Mouse (Mus musculus): Measurements from ENCODE around the gene Slc36a1. TPM values are rescaled to one million over a fixed set of nuclear protein-coding genes. Genes with fewer than 3 reads are reported as not detected.

Gene Slc36a1
- polyA plus RNA-seq, 1 experiment from 2014 or later: 4.3 TPM

DNA sequence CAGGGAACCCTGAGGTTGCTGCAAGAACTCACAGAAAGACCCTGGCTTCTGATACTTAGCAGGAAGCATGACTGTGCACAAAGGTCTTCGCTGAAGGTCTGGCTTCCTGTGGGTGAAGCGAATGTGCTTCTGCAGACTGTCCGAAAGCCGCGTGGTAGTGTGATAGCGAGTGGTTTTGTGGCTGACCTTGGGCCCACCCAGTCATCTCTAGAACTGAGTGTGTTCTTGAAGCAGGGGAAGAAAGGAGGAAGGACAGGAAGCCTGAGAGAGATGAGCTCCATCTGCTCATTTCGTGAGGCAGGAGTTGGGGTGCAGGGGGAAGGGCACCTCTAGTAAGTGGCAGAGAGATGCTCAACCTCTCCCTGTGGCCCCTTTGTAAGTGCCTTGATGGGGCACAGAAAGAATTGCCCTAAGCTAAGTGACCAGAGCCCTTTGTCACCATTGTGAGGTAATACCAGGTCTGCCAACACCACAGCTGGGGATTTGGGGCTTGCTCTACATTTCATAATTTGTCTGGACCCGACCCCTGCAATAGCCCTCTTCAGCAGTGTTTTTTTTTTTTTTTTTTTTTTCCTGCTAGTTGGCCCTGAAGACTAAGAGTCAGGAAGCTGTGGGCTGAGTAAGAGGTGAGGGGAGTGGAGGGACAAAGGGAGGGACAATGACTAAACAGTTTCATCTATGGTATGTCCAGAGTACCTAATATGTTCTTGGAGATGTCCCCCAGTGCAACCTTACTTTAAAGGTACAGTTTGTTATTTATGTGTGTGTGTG lies 6.2 kb upstream of the Slc36a1 start:
- Histone ChIP-seq H3K27ac (ENCODE audit: low read depth, low read length) (no peak overlapping the region), H3K36me3 (ENCODE audit: control insufficient read depth, insufficient read depth) (no peaks in the 10 kb centered on the region), H3K9ac (ENCODE audit: low read depth, low read length) (no peak overlapping the region), H3K4me3 (ENCODE audit: low read depth, low read length) (no peak overlapping the region), H3K27me3 (replicated peaks; ENCODE audit: control insufficient read depth, insufficient read depth, low read length) (no peaks in the 10 kb centered on the region), H3K4me2 (replicated peaks; ENCODE audit: low read depth) (no peak overlapping the region), H3K4me1 (replicated peaks; ENCODE audit: control insufficient read depth, insufficient read depth, low read length) (no peaks in the 10 kb centered on the region), H3K9me3 (ENCODE audit: control insufficient read depth) (no peaks in the 10 kb centered on the region)
- no peak for TF ChIP-seq CTCF (IDR thresholded peaks at IDR 0.05; ENCODE audit: low read depth)
- no peak for ATAC-seq
- WGBS: 68% methylated on average over 8 of the region's 8 CpGs

DNA sequence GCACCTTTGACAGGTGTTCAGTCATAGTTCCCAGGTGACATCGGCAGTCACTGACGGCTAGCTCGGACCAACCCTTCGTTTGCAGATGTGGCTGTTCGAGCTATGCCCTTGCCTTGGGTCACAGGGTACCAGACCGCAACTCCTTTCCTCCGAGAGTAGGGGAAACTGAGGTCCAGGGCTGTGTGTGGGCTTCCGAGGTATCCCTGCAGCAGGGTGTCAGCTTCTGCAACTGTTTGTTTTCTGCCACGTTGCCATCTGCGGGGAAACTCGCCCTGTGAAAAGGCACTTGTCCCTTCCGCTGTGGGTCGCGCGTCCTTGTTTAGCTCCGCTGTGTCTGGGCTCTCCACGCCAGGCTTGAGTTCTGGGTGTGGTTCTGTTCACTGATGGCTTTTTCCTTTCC lies 452 bp downstream of the Slc36a1 start:
- peak overlapping the region; percentile 91 for H3K4me2 ChIP-seq (replicated peaks; ENCODE audit: low read depth)
- peak overlapping the region; percentile 72 for H3K4me3 ChIP-seq (ENCODE audit: low read depth, low read length)
- no peaks in the 10 kb centered on the region for H3K36me3 ChIP-seq (ENCODE audit: control insufficient read depth, insufficient read depth)
- H3K4me1 ChIP-seq (replicated peaks; ENCODE audit: control insufficient read depth, insufficient read depth, low read length): 0 out of 2 replicates have a peak, but pooled peaks cover 3% of the 10 kb centered on the region
- H3K9ac ChIP-seq (ENCODE audit: low read depth, low read length): peak overlapping the region; percentile 62
- 1% methylated on average over 17 of the region's 17 CpGs for WGBS
- ATAC-seq: peak; percentile 35
- H3K9me3 ChIP-seq (ENCODE audit: control insufficient read depth): no peaks in the 10 kb centered on the region
- no peak for TF ChIP-seq CTCF (IDR thresholded peaks at IDR 0.05; ENCODE audit: low read depth)
- H3K27me3 ChIP-seq (replicated peaks; ENCODE audit: control insufficient read depth, insufficient read depth, low read length): no peaks in the 10 kb centered on the region
- no peak overlapping the region for H3K27ac ChIP-seq (ENCODE audit: low read depth, low read length)

DNA sequence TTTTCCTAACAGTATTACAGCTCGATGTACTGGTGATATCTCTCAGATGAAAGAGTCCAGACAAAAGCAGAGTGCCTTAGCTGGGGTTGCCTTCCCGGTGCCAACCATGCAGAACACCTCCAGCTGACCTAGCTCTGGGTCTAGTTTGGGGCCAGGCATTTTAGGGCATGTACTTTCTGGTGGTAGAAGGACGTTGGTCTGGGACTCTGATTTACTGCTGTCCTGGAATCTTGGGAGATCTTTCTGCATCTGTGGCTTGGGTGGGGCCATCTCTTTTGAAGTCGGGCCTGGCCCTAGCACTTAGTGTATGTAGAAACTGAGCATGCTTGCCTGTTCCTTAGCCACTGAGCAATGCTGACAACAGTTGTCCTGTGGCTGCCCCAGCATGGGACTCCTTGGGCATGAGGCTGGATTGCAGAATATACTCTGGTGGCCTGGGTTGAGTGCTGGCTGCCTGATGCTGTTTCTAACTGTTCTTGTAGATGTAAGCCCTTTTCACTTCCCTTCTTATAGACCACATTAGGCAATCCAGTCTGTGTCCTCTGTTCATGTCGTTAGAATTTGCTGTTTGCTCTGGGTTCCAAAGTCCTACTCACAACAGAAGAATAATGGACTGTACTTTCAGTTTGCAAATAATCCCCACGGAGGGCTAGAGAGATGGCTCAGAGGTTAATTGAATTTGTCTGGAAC lies 4.0 kb downstream of the Slc36a1 start:
- Histone ChIP-seq H3K27me3 (replicated peaks; ENCODE audit: control insufficient read depth, insufficient read depth, low read length) (no peaks in the 10 kb centered on the region), H3K4me2 (replicated peaks; ENCODE audit: low read depth) (peak overlapping the region; percentile 40; the same call in 1 of the 2 replicates), H3K36me3 (ENCODE audit: control insufficient read depth, insufficient read depth) (no peaks in the 10 kb centered on the region; the same call in 1 of the 2 replicates), H3K27ac (ENCODE audit: low read depth, low read length) (peak overlapping the region; percentile 22), H3K9me3 (ENCODE audit: control insufficient read depth) (no peaks in the 10 kb centered on the region), H3K4me3 (ENCODE audit: low read depth, low read length) (no peak overlapping the region), H3K9ac (ENCODE audit: low read depth, low read length) (no peak overlapping the region), H3K4me1 (replicated peaks; ENCODE audit: control insufficient read depth, insufficient read depth, low read length) (0 out of 2 replicates have a peak, but pooled peaks cover 6% of the 10 kb centered on the region)
- TF ChIP-seq CTCF (IDR thresholded peaks at IDR 0.05; ENCODE audit: low read depth): no peak
- 29% methylated on average over 6 of the region's 6 CpGs for WGBS
- ATAC-seq: peak; percentile 45

DNA sequence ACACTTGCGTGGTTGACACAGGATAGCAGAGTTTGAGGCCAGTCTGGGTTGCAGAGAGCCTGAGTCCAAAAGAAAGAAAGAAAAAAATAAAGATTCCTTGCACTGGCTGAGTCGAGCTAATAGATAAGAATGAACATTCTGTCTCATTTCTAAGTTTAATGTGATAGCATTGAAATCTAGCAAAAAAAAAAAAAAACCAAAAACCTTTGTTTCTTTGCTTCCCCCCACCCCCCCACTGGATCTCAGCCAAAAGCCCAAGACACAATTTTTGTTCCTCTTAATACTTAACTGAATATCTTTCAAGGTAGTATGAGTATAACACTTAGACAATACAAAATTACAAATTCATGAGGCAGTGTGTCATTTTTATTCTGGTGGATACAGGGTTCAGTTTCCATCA lies 4.9 kb downstream of the Slc36a1 start:
- no peaks in the 10 kb centered on the region; the same call in 1 of the 2 replicates for H3K36me3 ChIP-seq (ENCODE audit: control insufficient read depth, insufficient read depth)
- no peak overlapping the region for H3K9ac ChIP-seq (ENCODE audit: low read depth, low read length)
- no peaks in the 10 kb centered on the region for H3K27me3 ChIP-seq (replicated peaks; ENCODE audit: control insufficient read depth, insufficient read depth, low read length)
- no peak for ATAC-seq
- H3K9me3 ChIP-seq (ENCODE audit: control insufficient read depth): no peaks in the 10 kb centered on the region
- H3K4me3 ChIP-seq (ENCODE audit: low read depth, low read length): no peak overlapping the region
- no peak overlapping the region for H3K27ac ChIP-seq (ENCODE audit: low read depth, low read length)
- H3K4me2 ChIP-seq (replicated peaks; ENCODE audit: low read depth): no peak overlapping the region
- 43% methylated on average over 2 of the region's 2 CpGs for WGBS
- 0 out of 2 replicates have a peak, but pooled peaks cover 7% of the 10 kb centered on the region for H3K4me1 ChIP-seq (replicated peaks; ENCODE audit: control insufficient read depth, insufficient read depth, low read length)
- no peak for TF ChIP-seq CTCF (IDR thresholded peaks at IDR 0.05; ENCODE audit: low read depth)

DNA sequence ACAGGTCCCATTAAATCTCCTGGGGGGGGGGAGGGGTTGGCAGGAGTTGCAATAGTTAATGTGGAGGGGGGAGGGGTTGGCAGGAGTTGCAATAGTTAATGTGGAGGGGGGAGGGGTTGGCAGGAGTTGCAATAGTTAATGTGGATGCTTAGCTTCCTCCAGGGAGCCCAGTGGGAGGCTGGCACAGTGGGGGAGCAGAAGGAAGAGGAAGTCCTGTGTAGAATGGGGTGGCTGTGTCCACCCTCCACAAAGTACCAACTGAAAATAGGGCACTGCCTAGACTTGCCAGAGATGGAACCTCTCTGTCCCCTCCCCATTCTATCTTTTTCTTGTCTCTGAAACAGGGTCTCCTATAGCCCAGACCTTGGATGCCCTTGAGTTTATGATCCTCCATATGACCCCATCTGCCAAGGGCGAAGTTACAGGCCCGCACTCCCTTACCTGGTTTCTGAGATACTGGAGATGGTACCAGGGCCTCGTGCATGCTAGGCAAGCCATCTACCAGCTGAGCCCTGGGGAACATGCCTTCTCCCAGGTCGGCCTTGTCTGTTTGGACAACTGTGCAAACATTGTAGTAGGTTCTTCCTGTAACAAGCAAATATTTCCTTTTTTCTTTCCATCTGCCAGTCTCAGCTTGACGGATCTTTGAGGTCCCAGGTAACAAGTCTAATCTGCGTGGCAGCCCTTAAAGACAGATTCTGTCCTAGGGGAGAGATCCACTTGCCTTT lies 5.6 kb downstream of the Slc36a1 start:
- Histone ChIP-seq H3K4me2 (replicated peaks; ENCODE audit: low read depth) (no peak overlapping the region), H3K36me3 (ENCODE audit: control insufficient read depth, insufficient read depth) (no peaks in the 10 kb centered on the region; the same call in 1 of the 2 replicates), H3K27ac (ENCODE audit: low read depth, low read length) (no peak overlapping the region), H3K27me3 (replicated peaks; ENCODE audit: control insufficient read depth, insufficient read depth, low read length) (no peaks in the 10 kb centered on the region), H3K4me1 (replicated peaks; ENCODE audit: control insufficient read depth, insufficient read depth, low read length) (0 out of 2 replicates have a peak, but pooled peaks cover 8% of the 10 kb centered on the region), H3K9me3 (ENCODE audit: control insufficient read depth) (no peaks in the 10 kb centered on the region), H3K4me3 (ENCODE audit: low read depth, low read length) (no peak overlapping the region), H3K9ac (ENCODE audit: low read depth, low read length) (no peak overlapping the region)
- no peak for ATAC-seq
- WGBS: 49% methylated on average over 6 of the region's 6 CpGs
- no peak for TF ChIP-seq CTCF (IDR thresholded peaks at IDR 0.05; ENCODE audit: low read depth)

DNA sequence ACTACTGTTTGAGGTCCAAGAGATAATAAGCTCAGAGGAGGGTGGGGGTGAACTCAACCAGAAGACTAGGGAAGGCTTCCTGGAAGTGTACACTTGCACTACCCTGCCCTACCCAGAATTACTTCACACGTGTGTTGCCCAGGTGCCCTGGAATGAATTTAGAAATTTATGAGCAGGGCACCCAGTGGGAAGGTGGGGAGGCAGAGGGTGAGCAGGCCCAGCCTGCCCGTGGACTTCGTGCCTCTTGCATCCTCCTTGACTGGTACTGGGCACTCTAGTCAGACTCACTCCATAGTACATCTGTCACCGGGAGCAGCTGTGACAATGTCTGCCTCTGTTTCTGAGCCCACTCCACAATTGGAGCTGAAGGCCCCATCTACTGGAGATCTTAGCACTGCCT lies 9.4 kb downstream of the Slc36a1 start:
- WGBS: 76% methylated on average over 4 of the region's 4 CpGs
- Histone ChIP-seq H3K9me3 (ENCODE audit: control insufficient read depth) (no peaks in the 10 kb centered on the region), H3K9ac (ENCODE audit: low read depth, low read length) (no peak overlapping the region), H3K4me2 (replicated peaks; ENCODE audit: low read depth) (no peak overlapping the region), H3K27me3 (replicated peaks; ENCODE audit: control insufficient read depth, insufficient read depth, low read length) (no peaks in the 10 kb centered on the region), H3K4me1 (replicated peaks; ENCODE audit: control insufficient read depth, insufficient read depth, low read length) (0 out of 2 replicates have a peak, but pooled peaks cover 10% of the 10 kb centered on the region), H3K36me3 (ENCODE audit: control insufficient read depth, insufficient read depth) (peaks cover 3% of the 10 kb centered on the region; the same call in 1 of the 2 replicates), H3K4me3 (ENCODE audit: low read depth, low read length) (no peak overlapping the region), H3K27ac (ENCODE audit: low read depth, low read length) (no peak overlapping the region)
- no peak for ATAC-seq
- TF ChIP-seq CTCF (IDR thresholded peaks at IDR 0.05; ENCODE audit: low read depth): no peak

Data from intestine, postnatal 0 days (tissue).